In the genomic region with DNA sequence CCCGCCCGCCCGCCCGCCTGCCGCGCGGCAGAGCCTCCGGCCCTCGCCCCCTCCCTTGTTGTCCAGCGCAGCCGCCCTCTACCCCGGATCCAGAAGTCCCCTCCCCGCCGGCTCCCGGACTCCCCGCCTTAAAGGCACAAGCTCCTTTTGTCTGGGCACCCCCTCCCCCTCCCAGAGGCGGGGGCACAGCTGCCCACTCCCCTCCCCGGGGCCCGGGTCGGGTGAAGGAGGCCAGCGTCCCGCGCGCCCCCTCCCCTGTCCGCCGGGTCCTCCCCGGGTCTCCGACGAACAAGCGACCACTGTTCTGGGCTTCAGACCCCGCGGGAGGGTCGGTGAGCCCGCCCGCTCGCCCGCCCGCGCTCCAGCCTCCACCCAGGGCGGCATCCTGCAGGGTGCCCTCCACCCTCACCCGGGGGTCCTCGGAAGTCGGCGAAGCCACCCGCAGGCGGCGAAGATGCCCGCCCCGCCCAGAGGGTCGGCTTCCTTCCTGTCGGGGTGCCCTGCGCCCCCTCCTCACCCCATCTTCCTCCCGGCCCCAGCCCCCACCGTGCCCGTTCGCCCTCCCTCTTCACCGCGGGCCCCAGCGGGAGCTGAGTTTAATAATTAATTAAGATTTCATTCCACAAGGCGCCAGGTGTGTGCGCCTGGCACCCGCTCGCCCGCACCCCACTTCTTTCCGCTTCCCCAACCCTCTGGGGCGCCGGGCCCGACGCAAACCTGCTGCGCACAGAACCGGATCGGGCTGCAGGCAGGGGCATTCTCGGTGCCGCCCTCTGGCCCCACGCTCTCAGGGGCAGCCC, we compare ENCODE assay signal across 8 mouse cellular contexts. TPM values are rescaled to one million over a fixed set of nuclear protein-coding genes. Genes with fewer than 3 reads are reported as not detected.
DNase-seq lines count a peak whose midpoint lies in the region; ATAC-seq and TF ChIP-seq lines count a peak whose summit lies in the region.

TSS of gene Adcy6 (minus strand) at position 746 of the 800 bp plus-strand sequence.

- TF ChIP-seq POLR2A in testis, adult 2 months (IDR thresholded peaks at IDR 0.05; ENCODE audit: control insufficient read depth, low read depth, low read length): no peak

- peak; percentile 64 for ATAC-seq in CD4-positive, CD25-positive, alpha-beta regulatory T cell, adult 4 months
- ATAC-seq in cerebellum, adult (ENCODE audit: insufficient number of reproducible peaks, low FRiP score, low TSS enrichment): peak; percentile 39; the same call in 1 of the 2 replicates
- ATAC-seq in forebrain, embryonic 12.5 days (ENCODE audit: low FRiP score): peak; percentile 91
- ATAC-seq in heart, embryonic 14.5 days (ENCODE audit: insufficient number of reproducible peaks, insufficient read depth, low FRiP score, low read depth): peak; percentile 59
- peak; percentile 22; the same call in 1 of the 2 replicates for ATAC-seq in liver, embryonic 12.5 days

- peak; percentile 94 for DNase-seq in kidney, postnatal 10 days
- peak; percentile 90 for DNase-seq in neural tube, embryonic 10.5 days (ENCODE audit: extremely low spot score, low spot score)

- H3K36me3 ChIP-seq in forebrain, embryonic 12.5 days (replicated peaks): peaks cover 7% of the 10 kb centered on the region; the same call in 1 of the 2 replicates
- peaks cover 6% of the 10 kb centered on the region for H3K36me3 ChIP-seq in heart, embryonic 14.5 days (ENCODE audit: control insufficient read depth, insufficient read depth, low read length)
- peaks cover 7% of the 10 kb centered on the region for H3K36me3 ChIP-seq in liver, embryonic 12.5 days
- no peaks in the 10 kb centered on the region for H3K36me3 ChIP-seq in testis, adult 2 months (ENCODE audit: control insufficient read depth, insufficient read depth, low read length)

- no peak for TF ChIP-seq CTCF in testis, adult 2 months (IDR thresholded peaks at IDR 0.05; ENCODE audit: control insufficient read depth, insufficient read depth, insufficient replicate concordance, low read depth, low read length)

- no peaks in the 10 kb centered on the region for H3K27me3 ChIP-seq in forebrain, embryonic 12.5 days
- H3K27me3 ChIP-seq in heart, embryonic 14.5 days (ENCODE audit: control insufficient read depth, insufficient read depth, low read length): no peaks in the 10 kb centered on the region
- H3K27me3 ChIP-seq in liver, embryonic 12.5 days (replicated peaks): peaks cover 12% of the 10 kb centered on the region
- H3K27me3 ChIP-seq in testis, adult 2 months (ENCODE audit: control insufficient read depth, insufficient read depth, low read length): no peaks in the 10 kb centered on the region; the same call in 1 of the 2 replicates

- H3K4me1 ChIP-seq in forebrain, embryonic 12.5 days: peaks cover 32% of the 10 kb centered on the region
- H3K4me1 ChIP-seq in heart, embryonic 14.5 days (ENCODE audit: control insufficient read depth in 2 of 2, insufficient read depth in 2 of 2, low read length in 2 of 2): peaks cover 24 to 40% of the 10 kb centered on the region in 2 experiments
- H3K4me1 ChIP-seq in liver, embryonic 12.5 days: peaks cover 57% of the 10 kb centered on the region
- H3K4me1 ChIP-seq in testis, adult 2 months (ENCODE audit: control insufficient read depth, insufficient read depth, low read length): peaks cover 10% of the 10 kb centered on the region

- peak within 1 kb of the TSS; percentile 77 for H3K4me2 ChIP-seq in forebrain, embryonic 12.5 days
- peak within 1 kb of the TSS; percentile 90 for H3K4me2 ChIP-seq in heart, embryonic 14.5 days (ENCODE audit: low read length)
- H3K4me2 ChIP-seq in liver, embryonic 12.5 days: peak within 1 kb of the TSS; percentile 99

- no peaks in the 10 kb centered on the region for H3K9me3 ChIP-seq in forebrain, embryonic 12.5 days
- no peaks in the 10 kb centered on the region for H3K9me3 ChIP-seq in heart, embryonic 14.5 days (ENCODE audit: control insufficient read depth, low read length)
- no peaks in the 10 kb centered on the region for H3K9me3 ChIP-seq in liver, embryonic 12.5 days (replicated peaks)

- H3K27ac ChIP-seq in forebrain, embryonic 12.5 days: peak within 1 kb of the TSS; percentile 89
- H3K27ac ChIP-seq in heart, embryonic 14.5 days (replicated peaks in 1 of 2; ENCODE audit: control insufficient read depth in 1 of 2, insufficient read depth in 1 of 2, low read depth in 2 of 2, low read length in 2 of 2): peak within 1 kb of the TSS; percentile 98 to 99
- peak within 1 kb of the TSS; percentile 99 for H3K27ac ChIP-seq in liver, embryonic 12.5 days
- H3K27ac ChIP-seq in testis, adult 2 months (ENCODE audit: control insufficient read depth, insufficient read depth, low read depth, low read length): no peak within 1 kb of the TSS

- 1% methylated on average over 65 of the region's 75 CpGs for WGBS in forebrain, embryonic 12.5 days
- under 1% methylated on average over 56 of the region's 75 CpGs for WGBS in heart, embryonic 14.5 days
- 2% methylated on average over 49 of the region's 75 CpGs for WGBS in liver, embryonic 12.5 days (ENCODE audit: insufficient replicate concordance)

- peak within 1 kb of the TSS; percentile 92 for H3K9ac ChIP-seq in forebrain, embryonic 12.5 days
- H3K9ac ChIP-seq in heart, embryonic 14.5 days (ENCODE audit: low read length): peak within 1 kb of the TSS; percentile 99
- H3K9ac ChIP-seq in liver, embryonic 12.5 days: peak within 1 kb of the TSS; percentile 93

- peak within 1 kb of the TSS; percentile 82 for H3K4me3 ChIP-seq in forebrain, embryonic 12.5 days (replicated peaks)
- H3K4me3 ChIP-seq in heart, embryonic 14.5 days (ENCODE audit: control insufficient read depth in 1 of 2, insufficient read depth in 1 of 2, low read depth in 1 of 2, low read length in 2 of 2): peak within 1 kb of the TSS; percentile 84 to 90
- H3K4me3 ChIP-seq in liver, embryonic 12.5 days: peak within 1 kb of the TSS; percentile 80
- H3K4me3 ChIP-seq in testis, adult 2 months (ENCODE audit: control insufficient read depth, low read depth, low read length): peak within 1 kb of the TSS; percentile 58

RNA-seq across cellular contexts. Expression of gene Adcy6, which starts in this region (rescaled TPM):
- polyA plus RNA-seq in CD4-positive, CD25-positive, alpha-beta regulatory T cell, adult 4 months (2017; shearing (Covaris generic)): 1 to 10 TPM; 1.1 to 1.5 TPM
- polyA plus RNA-seq in forebrain, embryonic 12.5 days (2016; fragmentation: Nextera tagmentation; extraction: Ambion mirVana): 12.9 and 14.2 TPM in 2 replicates
- polyA plus RNA-seq in heart, embryonic 14.5 days (2014; fragmentation: Nextera tagmentation; extraction: Ambion mirVana): 35.2 and 43.7 TPM in 2 replicates
- polyA plus RNA-seq in liver, embryonic 12.5 days (2016; fragmentation: Nextera tagmentation; extraction: Ambion mirVana): 9.7 and 10.2 TPM in 2 replicates
- polyA plus RNA-seq in testis, adult 2 months (2012; rRNA removed): 15.0 and 18.8 TPM in 2 replicates

Comparison
In these comparisons a context has a peak if more than half of its experiments do, and no peak if none do; other contexts are left out.
1. ATAC-seq: peak in every context shown above with its lines; median percentile 91 in forebrain, embryonic 12.5 days; 64 in CD4-positive, CD25-positive, alpha-beta regulatory T cell, adult 4 months; 59 in heart, embryonic 14.5 days; 39 in cerebellum, adult; 22 in liver, embryonic 12.5 days.